Mouse (Mus musculus): ENCODE results near the gene Olfr1501. TPM values are rescaled to one million over a fixed set of nuclear protein-coding genes. Genes with fewer than 3 reads are reported as not detected.

The Olfr1501 gene
- polyA plus RNA-seq (2015; fragmentation: Illumina TruSeq; extraction: RNeasy Lipid Tissue Mini Kit (QIAGEN cat#74804); ENCODE audit: low read depth, low replicate concordance): not detected

DNA sequence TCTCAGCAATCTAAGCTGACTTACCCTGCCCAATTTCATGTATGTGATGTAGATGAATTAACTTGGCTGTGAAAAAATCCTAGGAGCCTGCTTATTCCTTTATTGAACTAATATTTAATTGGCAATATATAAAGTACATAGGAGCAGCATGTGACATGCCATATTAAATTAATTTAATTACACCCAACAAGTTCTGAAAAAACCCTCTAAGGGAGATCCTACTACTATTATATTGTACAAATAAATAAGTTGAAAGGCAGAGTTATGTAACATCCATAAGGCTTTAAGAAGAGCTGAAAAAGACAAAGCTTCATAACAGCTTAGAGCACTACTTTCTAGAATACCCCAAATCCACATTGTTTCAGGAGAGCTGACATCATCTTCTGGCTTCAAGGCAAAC lies at the start of gene Olfr1501:
TSS of gene Olfr1501 (minus strand) at position 101 of the 400 bp plus-strand sequence.

DNA sequence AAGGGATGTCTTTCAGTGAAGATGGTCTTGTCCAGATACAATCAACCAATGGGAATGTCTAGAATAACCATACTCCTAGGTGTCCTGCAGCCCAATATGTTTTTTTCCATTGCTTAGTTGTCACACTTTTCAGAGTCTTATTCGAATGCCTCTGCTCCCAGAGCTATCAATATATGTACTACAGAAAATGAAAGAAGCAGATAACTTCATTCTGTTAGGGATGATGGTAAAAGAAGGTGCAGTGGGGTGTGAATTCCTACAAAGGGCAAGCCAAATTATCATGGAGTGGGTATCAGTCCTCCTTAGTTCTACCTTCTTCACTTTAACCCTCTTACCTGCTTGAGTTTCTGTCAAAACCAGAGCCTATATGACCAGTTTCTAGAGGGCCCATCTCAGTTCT lies 47.3 kb upstream of the Olfr1501 start, which contains the start of gene Olfr1504:
TSS of gene Olfr1504 (minus strand) at position 101 of the 400 bp plus-strand sequence.

DNA sequence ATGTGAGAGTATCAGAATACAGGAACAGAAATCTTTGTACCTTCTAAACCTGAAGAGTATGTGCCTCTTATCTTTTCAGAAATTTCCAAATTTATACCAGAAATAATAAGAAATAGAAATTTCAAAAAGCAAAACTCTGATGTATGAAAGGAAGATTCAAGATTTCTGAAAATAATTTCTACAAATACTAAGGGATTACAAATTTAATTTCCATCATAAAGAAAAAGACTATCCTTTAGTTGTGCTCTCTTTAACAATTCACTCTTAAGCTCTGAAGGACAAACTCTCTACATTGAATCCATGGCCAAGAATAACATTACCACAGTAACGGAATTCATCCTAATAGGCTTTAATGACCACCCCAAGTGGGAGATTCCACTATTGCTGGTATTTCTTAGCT lies 11.0 kb upstream of the Olfr1501 start, which contains the start of gene Olfr1502:
TSS of gene Olfr1502 (plus strand) at position 301 of the 400 bp plus-strand sequence.

DNA sequence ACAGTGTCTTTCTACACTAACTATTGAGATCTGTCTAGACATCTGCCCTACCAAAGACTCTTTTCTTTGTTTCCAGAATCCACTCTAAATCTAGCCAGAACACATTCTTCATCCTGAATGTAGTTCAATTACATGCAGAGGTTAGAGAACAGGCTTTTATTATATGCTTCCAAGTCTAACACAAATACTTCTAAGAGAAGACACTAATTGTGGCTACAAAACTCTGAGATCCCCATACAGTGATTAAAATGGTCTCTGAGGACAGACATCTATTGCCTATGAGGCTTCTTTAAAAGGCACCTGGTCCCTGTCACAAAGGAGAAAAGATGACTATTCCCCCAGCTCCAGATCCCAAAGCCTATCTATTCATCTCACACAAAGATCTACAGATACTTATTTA lies 20.1 kb downstream of the Olfr1501 start, which contains the start of gene Olfr1500:
TSS of gene Olfr1500 (minus strand) at position 101 of the 400 bp plus-strand sequence.

DNA sequence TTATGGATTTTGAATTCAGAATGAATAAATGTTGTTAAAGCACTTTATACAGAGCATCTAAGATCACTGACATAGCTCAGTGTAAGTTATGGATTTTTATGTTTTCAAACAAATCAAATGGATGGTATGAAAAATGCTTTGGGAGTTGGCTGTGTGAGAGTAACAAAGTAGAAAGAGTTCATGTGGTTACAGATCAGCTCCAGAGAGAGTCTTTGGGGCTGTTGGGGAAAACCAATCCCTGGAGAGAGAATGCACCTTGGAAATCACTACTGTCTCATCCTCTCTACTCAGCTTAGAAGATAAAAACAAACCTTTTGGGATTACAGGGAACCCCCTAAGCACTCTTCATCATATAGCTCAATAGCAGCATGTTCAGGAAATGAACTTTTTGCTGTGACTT lies 31.1 kb downstream of the Olfr1501 start, which contains the start of gene Olfr1499:
TSS of gene Olfr1499 (minus strand) at position 101 of the 400 bp plus-strand sequence.

DNA sequence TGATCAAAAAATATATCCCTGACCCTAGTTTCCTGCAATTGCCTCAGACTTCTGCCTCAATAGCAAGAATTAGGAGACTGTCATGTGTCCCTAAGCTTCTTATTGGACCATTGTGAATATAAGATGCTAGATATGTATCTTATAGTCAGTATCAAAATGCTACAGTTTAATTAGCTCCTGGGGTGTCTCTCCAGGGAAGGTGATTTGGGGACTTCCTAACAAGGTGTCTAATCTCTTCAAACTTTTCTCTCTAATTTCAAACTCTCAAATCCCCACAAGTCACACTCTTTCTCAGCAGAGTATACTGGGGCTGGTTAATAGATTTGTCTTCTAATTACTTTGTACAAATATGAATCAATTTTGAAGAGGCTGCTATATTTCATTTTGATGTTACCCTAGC lies 52.4 kb downstream of the Olfr1501 start, which contains the start of gene Olfr1497:
TSS of gene Olfr1497 (minus strand) at position 101 of the 400 bp plus-strand sequence.

Other genes with a start within 250 kb of the Olfr1501 start
- gene Olfr1487, start 233.3 kb downstream of the Olfr1501 start, polyA plus RNA-seq (2015; fragmentation: Illumina TruSeq; extraction: RNeasy Lipid Tissue Mini Kit (QIAGEN cat#74804); ENCODE audit: low read depth, low replicate concordance): not detected
- not detected for gene Olfr1489, start 219.1 kb downstream of the Olfr1501 start, polyA plus RNA-seq (2015; fragmentation: Illumina TruSeq; extraction: RNeasy Lipid Tissue Mini Kit (QIAGEN cat#74804); ENCODE audit: low read depth, low replicate concordance)
- not detected for gene Olfr1490, start 199.6 kb downstream of the Olfr1501 start, polyA plus RNA-seq (2015; fragmentation: Illumina TruSeq; extraction: RNeasy Lipid Tissue Mini Kit (QIAGEN cat#74804); ENCODE audit: low read depth, low replicate concordance)
- not detected for gene Olfr1491, start 153.4 kb downstream of the Olfr1501 start, polyA plus RNA-seq (2015; fragmentation: Illumina TruSeq; extraction: RNeasy Lipid Tissue Mini Kit (QIAGEN cat#74804); ENCODE audit: low read depth, low replicate concordance)
- not detected for gene Olfr1493-ps1, start 127.4 kb downstream of the Olfr1501 start, polyA plus RNA-seq (2015; fragmentation: Illumina TruSeq; extraction: RNeasy Lipid Tissue Mini Kit (QIAGEN cat#74804); ENCODE audit: low read depth, low replicate concordance)
- not detected for gene Olfr1494, start 111.0 kb downstream of the Olfr1501 start, polyA plus RNA-seq (2015; fragmentation: Illumina TruSeq; extraction: RNeasy Lipid Tissue Mini Kit (QIAGEN cat#74804); ENCODE audit: low read depth, low replicate concordance)
- gene Olfr1495, start 86.1 kb downstream of the Olfr1501 start, polyA plus RNA-seq (2015; fragmentation: Illumina TruSeq; extraction: RNeasy Lipid Tissue Mini Kit (QIAGEN cat#74804); ENCODE audit: low read depth, low replicate concordance): not detected
- gene Olfr1496, start 72.8 kb downstream of the Olfr1501 start, polyA plus RNA-seq (2015; fragmentation: Illumina TruSeq; extraction: RNeasy Lipid Tissue Mini Kit (QIAGEN cat#74804); ENCODE audit: low read depth, low replicate concordance): not detected
- gene Olfr1497, start 52.5 kb downstream of the Olfr1501 start, polyA plus RNA-seq (2015; fragmentation: Illumina TruSeq; extraction: RNeasy Lipid Tissue Mini Kit (QIAGEN cat#74804); ENCODE audit: low read depth, low replicate concordance): not detected
- not detected for gene Olfr1499, start 31.2 kb downstream of the Olfr1501 start, polyA plus RNA-seq (2015; fragmentation: Illumina TruSeq; extraction: RNeasy Lipid Tissue Mini Kit (QIAGEN cat#74804); ENCODE audit: low read depth, low replicate concordance)
- not detected for gene Olfr1500, start 20.2 kb downstream of the Olfr1501 start, polyA plus RNA-seq (2015; fragmentation: Illumina TruSeq; extraction: RNeasy Lipid Tissue Mini Kit (QIAGEN cat#74804); ENCODE audit: low read depth, low replicate concordance)
- gene Olfr1502, start 11.1 kb upstream of the Olfr1501 start, polyA plus RNA-seq (2015; fragmentation: Illumina TruSeq; extraction: RNeasy Lipid Tissue Mini Kit (QIAGEN cat#74804); ENCODE audit: low read depth, low replicate concordance): not detected
- gene Olfr1504, start 47.2 kb upstream of the Olfr1501 start, polyA plus RNA-seq (2015; fragmentation: Illumina TruSeq; extraction: RNeasy Lipid Tissue Mini Kit (QIAGEN cat#74804); ENCODE audit: low read depth, low replicate concordance): not detected
- not detected for gene Olfr1505, start 62.8 kb upstream of the Olfr1501 start, polyA plus RNA-seq (2015; fragmentation: Illumina TruSeq; extraction: RNeasy Lipid Tissue Mini Kit (QIAGEN cat#74804); ENCODE audit: low read depth, low replicate concordance)